ENCODE assay signal across 21 mouse cellular contexts in the genomic region with DNA sequence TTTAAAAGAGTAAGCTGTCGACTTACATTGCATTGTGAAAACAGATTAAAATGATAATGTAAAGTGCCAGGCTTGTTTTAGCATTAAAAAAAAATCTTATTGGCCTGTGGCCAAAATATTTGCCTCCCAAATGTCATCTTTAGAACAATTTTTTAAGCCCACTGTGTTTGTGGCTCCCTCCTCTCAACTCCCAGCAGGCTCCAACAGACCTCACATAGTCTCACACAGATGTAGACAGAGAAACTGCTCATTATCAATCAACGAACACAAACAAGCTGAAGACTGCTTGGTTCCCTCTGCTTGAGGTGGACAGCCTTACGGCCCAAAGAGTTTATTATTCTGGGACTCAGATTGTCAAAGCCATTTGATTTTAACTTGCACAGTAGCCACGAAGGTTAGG.
A peak's percentile ranks its signal among the peaks of the same experiment; 100 is the strongest.
DNase-seq lines count a peak whose midpoint lies in the region; ATAC-seq and TF ChIP-seq lines count a peak whose summit lies in the region.
"Had no signal": no experiment of that assay in that cellular context is flagged by ENCODE, and none has a peak within 500 bp of the region (broad histone marks: within the 10 kb centered on the region; RNA-seq: fewer than 3 reads in every experiment).

No protein-coding gene starts in this region.

- no peak for TF ChIP-seq CTCF in hindbrain, postnatal 0 days (IDR thresholded peaks at IDR 0.05; ENCODE audit: low read depth)

- H3K27ac ChIP-seq in forebrain, embryonic 14.5 days (ENCODE audit: low read depth, low read length) = no peak overlapping the region
- no peak overlapping the region for H3K27ac ChIP-seq in forebrain, embryonic 13.5 days
- no peak overlapping the region for H3K27ac ChIP-seq in hindbrain, postnatal 0 days
- no peak overlapping the region for H3K27ac ChIP-seq in hindbrain, embryonic 16.5 days (ENCODE audit: low read depth, low read length)
- H3K27ac ChIP-seq in intestine, embryonic 15.5 days = no peak overlapping the region
- H3K27ac ChIP-seq: heart, embryonic 13.5 days; hindbrain, embryonic 15.5 days had no signal

- no peak overlapping the region for H3K9ac ChIP-seq in forebrain, embryonic 14.5 days (ENCODE audit: low read length)
- H3K9ac ChIP-seq in forebrain, embryonic 13.5 days = no peak overlapping the region
- no peak overlapping the region for H3K9ac ChIP-seq in hindbrain, postnatal 0 days (replicated peaks; ENCODE audit: low read length)
- H3K9ac ChIP-seq in hindbrain, embryonic 16.5 days (ENCODE audit: low read depth, low read length) = no peak overlapping the region
- no peak overlapping the region for H3K9ac ChIP-seq in intestine, embryonic 15.5 days
- H3K9ac ChIP-seq: heart, embryonic 13.5 days; hindbrain, embryonic 15.5 days had no signal

- no peaks in the 10 kb centered on the region for H3K27me3 ChIP-seq in forebrain, embryonic 14.5 days (replicated peaks; ENCODE audit: control insufficient read depth, insufficient read depth, low read length)
- H3K27me3 ChIP-seq in forebrain, embryonic 13.5 days = no peaks in the 10 kb centered on the region
- H3K27me3 ChIP-seq in hindbrain, postnatal 0 days (ENCODE audit: insufficient read depth, low read length) = no peaks in the 10 kb centered on the region
- no peaks in the 10 kb centered on the region for H3K27me3 ChIP-seq in hindbrain, embryonic 16.5 days (replicated peaks; ENCODE audit: control insufficient read depth, insufficient read depth, low read length)
- H3K27me3 ChIP-seq in intestine, embryonic 15.5 days (replicated peaks) = no peaks in the 10 kb centered on the region
- H3K27me3 ChIP-seq: heart, embryonic 13.5 days; hindbrain, embryonic 15.5 days had no signal

- 52% methylated on average over 4 of the region's 4 CpGs for WGBS in forebrain, embryonic 14.5 days
- WGBS in forebrain, embryonic 13.5 days = 49% methylated on average over 4 of the region's 4 CpGs
- WGBS in hindbrain, postnatal 0 days = 35% methylated on average over 4 of the region's 4 CpGs
- 44% methylated on average over 4 of the region's 4 CpGs for WGBS in hindbrain, embryonic 16.5 days
- 33% methylated on average over 4 of the region's 4 CpGs for WGBS in intestine, embryonic 15.5 days

- no peak overlapping the region for H3K4me2 ChIP-seq in forebrain, embryonic 14.5 days (ENCODE audit: low read length)
- H3K4me2 ChIP-seq in forebrain, embryonic 13.5 days = no peak overlapping the region
- no peak overlapping the region for H3K4me2 ChIP-seq in hindbrain, postnatal 0 days (ENCODE audit: low read depth, low read length)
- no peak overlapping the region for H3K4me2 ChIP-seq in hindbrain, embryonic 16.5 days (ENCODE audit: low read length)
- H3K4me2 ChIP-seq in intestine, embryonic 15.5 days (replicated peaks) = no peak overlapping the region
- H3K4me2 ChIP-seq: heart, embryonic 13.5 days; hindbrain, embryonic 15.5 days had no signal

- DNase-seq in cerebellum, postnatal 10 days = peak; percentile 2 to 3
- no peak for DNase-seq in cerebellum, adult 9-10 months
- peak; percentile 46 for DNase-seq in forebrain, embryonic 14.5 days (ENCODE audit: low spot score)
- peak; percentile 19 for DNase-seq in hindbrain, postnatal 0 days (ENCODE audit: low spot score)
- DNase-seq: adrenal gland, adult 8-10 months; adrenal gland, postnatal 36 days; B cell, adult 2 months; cerebellum, adult 11 months; cerebellum, adult 8-10 months; cerebellum, postnatal 36 days; gastrocnemius, postnatal 36 days; heart, adult 11 months; heart, postnatal 36 days; kidney, adult 18-20 months had no signal

- no peak overlapping the region for H3K4me3 ChIP-seq in forebrain, embryonic 14.5 days (ENCODE audit: low read depth, low read length)
- H3K4me3 ChIP-seq in forebrain, embryonic 13.5 days = no peak overlapping the region
- no peak overlapping the region for H3K4me3 ChIP-seq in hindbrain, postnatal 0 days (ENCODE audit: low read length)
- no peak overlapping the region for H3K4me3 ChIP-seq in hindbrain, embryonic 16.5 days (ENCODE audit: low read length)
- H3K4me3 ChIP-seq in intestine, embryonic 15.5 days (replicated peaks) = no peak overlapping the region
- H3K4me3 ChIP-seq: heart, embryonic 13.5 days; hindbrain, embryonic 15.5 days had no signal

- H3K4me1 ChIP-seq in forebrain, embryonic 14.5 days (ENCODE audit: control insufficient read depth, insufficient read depth, low read length) = no peaks in the 10 kb centered on the region
- H3K4me1 ChIP-seq in forebrain, embryonic 13.5 days = no peaks in the 10 kb centered on the region
- H3K4me1 ChIP-seq in hindbrain, postnatal 0 days (ENCODE audit: insufficient read depth, low read length) = no peaks in the 10 kb centered on the region
- no peaks in the 10 kb centered on the region for H3K4me1 ChIP-seq in hindbrain, embryonic 16.5 days (ENCODE audit: control insufficient read depth, insufficient read depth, low read depth, low read length)
- H3K4me1 ChIP-seq in intestine, embryonic 15.5 days (replicated peaks) = no peaks in the 10 kb centered on the region
- H3K4me1 ChIP-seq: hindbrain, embryonic 15.5 days had no signal

- no peak for ATAC-seq in forebrain, embryonic 14.5 days
- ATAC-seq in forebrain, embryonic 13.5 days = no peak
- no peak for ATAC-seq in hindbrain, postnatal 0 days
- ATAC-seq in hindbrain, embryonic 16.5 days = no peak
- no peak for ATAC-seq in intestine, embryonic 15.5 days
- ATAC-seq: CD4-positive, CD25-positive, alpha-beta regulatory T cell, adult 4 months had no signal

- no peaks in the 10 kb centered on the region for H3K9me3 ChIP-seq in forebrain, embryonic 14.5 days (replicated peaks; ENCODE audit: control insufficient read depth, low read length)
- no peaks in the 10 kb centered on the region for H3K9me3 ChIP-seq in forebrain, embryonic 13.5 days (replicated peaks)
- H3K9me3 ChIP-seq in hindbrain, postnatal 0 days (ENCODE audit: low read length) = no peaks in the 10 kb centered on the region
- H3K9me3 ChIP-seq in hindbrain, embryonic 16.5 days (ENCODE audit: control insufficient read depth, low read length) = no peaks in the 10 kb centered on the region
- H3K9me3 ChIP-seq in intestine, embryonic 15.5 days = no peaks in the 10 kb centered on the region
- H3K9me3 ChIP-seq: G1E; heart, embryonic 13.5 days; hindbrain, embryonic 15.5 days had no signal

- no peaks in the 10 kb centered on the region for H3K36me3 ChIP-seq in forebrain, embryonic 14.5 days (ENCODE audit: control insufficient read depth, insufficient read depth, low read length)
- no peaks in the 10 kb centered on the region for H3K36me3 ChIP-seq in forebrain, embryonic 13.5 days (ENCODE audit: poor library complexity, severe bottlenecking)
- no peaks in the 10 kb centered on the region for H3K36me3 ChIP-seq in hindbrain, postnatal 0 days (ENCODE audit: insufficient read depth, low read length)
- no peaks in the 10 kb centered on the region for H3K36me3 ChIP-seq in hindbrain, embryonic 16.5 days (ENCODE audit: control insufficient read depth, insufficient read depth, low read length)
- H3K36me3 ChIP-seq in intestine, embryonic 15.5 days = no peaks in the 10 kb centered on the region
- H3K36me3 ChIP-seq: G1E; heart, embryonic 13.5 days; hindbrain, embryonic 15.5 days had no signal
